8 mouse cellular contexts compared by ENCODE assay signal in the genomic region with DNA sequence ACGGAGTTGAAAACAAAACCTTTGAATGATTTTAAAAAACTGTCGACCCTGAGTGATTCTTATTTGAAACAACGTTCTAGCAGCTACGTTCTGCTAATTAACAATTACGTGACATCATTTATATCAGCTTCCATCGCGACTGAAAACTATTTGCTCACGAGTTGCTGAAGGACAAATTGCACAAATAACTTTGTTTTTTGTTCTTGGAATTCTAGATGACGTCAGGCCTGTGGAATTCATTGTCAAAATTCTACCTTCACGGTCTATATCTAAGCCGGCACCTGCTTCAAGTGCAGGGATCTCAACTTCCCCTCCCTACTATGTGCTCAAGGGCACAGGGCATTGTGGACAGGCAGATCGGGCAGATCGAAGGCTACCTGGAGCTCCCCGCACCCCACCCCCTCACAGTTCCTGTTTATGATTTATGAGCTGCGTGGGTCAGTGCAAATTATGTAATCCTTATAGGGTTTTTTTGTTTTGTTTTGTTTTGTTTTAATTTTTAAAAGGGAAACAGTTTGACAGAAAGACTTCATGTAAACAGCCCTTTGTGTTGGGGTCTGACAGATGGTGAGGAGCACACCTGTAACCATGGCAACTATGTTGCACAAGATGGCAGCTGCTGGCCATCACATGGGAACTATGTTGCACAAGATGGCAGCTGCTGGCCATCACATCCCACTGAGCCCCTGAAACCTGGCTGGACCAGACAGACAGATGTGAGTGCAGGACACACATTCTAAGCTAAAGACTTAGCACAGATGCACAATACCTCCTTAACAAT. TPM values are rescaled to one million over a fixed set of nuclear protein-coding genes. Genes with fewer than 3 reads are reported as not detected.
A peak's percentile ranks its signal among the peaks of the same experiment; 100 is the strongest.
DNase-seq lines count a peak whose midpoint lies in the region; ATAC-seq lines count a peak whose summit lies in the region.

No protein-coding gene starts in this region.

- H3K36me3 ChIP-seq in heart, embryonic 10.5 days: no peaks in the 10 kb centered on the region
- H3K36me3 ChIP-seq in embryonic facial prominence, embryonic 13.5 days: peaks cover 8% of the 10 kb centered on the region; the same call in 1 of the 2 replicates
- H3K36me3 ChIP-seq in midbrain, embryonic 10.5 days: peaks cover 48% of the 10 kb centered on the region

- no peak for ATAC-seq in embryonic facial prominence, embryonic 13.5 days (ENCODE audit: insufficient number of reproducible peaks, insufficient read depth, low FRiP score, low TSS enrichment, low read depth)

- H3K4me3 ChIP-seq in heart, embryonic 10.5 days: no peak overlapping the region
- H3K4me3 ChIP-seq in embryonic facial prominence, embryonic 13.5 days: no peak overlapping the region
- no peak overlapping the region for H3K4me3 ChIP-seq in midbrain, embryonic 10.5 days

- H3K27ac ChIP-seq in heart, embryonic 10.5 days: peak overlapping the region; percentile 90
- peak overlapping the region; percentile 74 for H3K27ac ChIP-seq in embryonic facial prominence, embryonic 13.5 days
- H3K27ac ChIP-seq in midbrain, embryonic 10.5 days (replicated peaks): peak overlapping the region; percentile 43

- no peaks in the 10 kb centered on the region for H3K27me3 ChIP-seq in heart, embryonic 10.5 days (ENCODE audit: insufficient read depth, poor library complexity, severe bottlenecking)
- no peaks in the 10 kb centered on the region for H3K27me3 ChIP-seq in embryonic facial prominence, embryonic 13.5 days
- H3K27me3 ChIP-seq in midbrain, embryonic 10.5 days (ENCODE audit: low read depth, poor library complexity, severe bottlenecking): no peaks in the 10 kb centered on the region

- H3K9ac ChIP-seq in embryonic facial prominence, embryonic 13.5 days: peak overlapping the region; percentile 44; the same call in 1 of the 2 replicates

- 66% methylated on average over 15 of the region's 15 CpGs for WGBS in heart, embryonic 10.5 days
- WGBS in embryonic facial prominence, embryonic 13.5 days: 36% methylated on average over 15 of the region's 15 CpGs
- WGBS in midbrain, embryonic 10.5 days: 87% methylated on average over 15 of the region's 15 CpGs

- peaks cover 61% of the 10 kb centered on the region for H3K4me1 ChIP-seq in heart, embryonic 10.5 days
- peaks cover 65% of the 10 kb centered on the region for H3K4me1 ChIP-seq in embryonic facial prominence, embryonic 13.5 days
- H3K4me1 ChIP-seq in midbrain, embryonic 10.5 days: peaks cover 28% of the 10 kb centered on the region

- H3K9me3 ChIP-seq in heart, embryonic 10.5 days: no peaks in the 10 kb centered on the region
- H3K9me3 ChIP-seq in embryonic facial prominence, embryonic 13.5 days: no peaks in the 10 kb centered on the region
- no peaks in the 10 kb centered on the region for H3K9me3 ChIP-seq in midbrain, embryonic 10.5 days (replicated peaks)

- no peak for DNase-seq in heart, embryonic 10.5 days (ENCODE audit: low spot score)
- no peak for DNase-seq in heart, postnatal 25 days (ENCODE audit: low spot score)
- peak; percentile 44 for DNase-seq in kidney, adult 9 months
- DNase-seq in midbrain, embryonic 10.5 days (ENCODE audit: low spot score): peak; percentile 25
- DNase-seq in urinary bladder, postnatal 4 days (ENCODE audit: low spot score in 2 of 2): no peak
- DNase-seq in cerebellum, postnatal 25 days: no peak
- no peak for DNase-seq in layer of hippocampus, postnatal 36 days

- H3K4me2 ChIP-seq in embryonic facial prominence, embryonic 13.5 days: no peak overlapping the region

- intact Hi-C loops in heart, postnatal 25 days (cut with DNase I): loop anchor here (2.0 kb wide), 1 partner anchor 21 kb away; a partner anchor contains a TSS

RNA-seq across cellular contexts. Expression of a gene that starts 21.2 kb away (rescaled TPM):
- 159 and 166 TPM in 2 replicates for polyA plus RNA-seq in heart, embryonic 10.5 days (2016; fragmentation: Nextera tagmentation; extraction: Ambion mirVana)
- total RNA-seq in heart, postnatal 25 days (2021): 10 to 100 TPM; 21.6 to 23.1 TPM
- polyA plus RNA-seq in embryonic facial prominence, embryonic 13.5 days (2015; fragmentation: Nextera tagmentation; extraction: Ambion mirVana): 92.2 and 100 TPM in 2 replicates
- polyA plus RNA-seq in midbrain, embryonic 10.5 days (2016; fragmentation: Nextera tagmentation; extraction: Ambion mirVana): 117 and 122 TPM in 2 replicates
- 1 to 10 TPM; 4.9 to 5.6 TPM for total RNA-seq in layer of hippocampus, postnatal 36 days (2021)

RNA-seq across cellular contexts. Expression of a gene that starts 57.1 kb away (rescaled TPM):
- 2.6 and 4.8 TPM in 2 replicates for polyA plus RNA-seq in heart, embryonic 10.5 days (2016; fragmentation: Nextera tagmentation; extraction: Ambion mirVana)
- under 1 TPM in 1 of 2 experiments, not detected in 1; 0.14 TPM for total RNA-seq in heart, postnatal 25 days (2021)
- 1.2 and 1.3 TPM in 2 replicates for polyA plus RNA-seq in embryonic facial prominence, embryonic 13.5 days (2015; fragmentation: Nextera tagmentation; extraction: Ambion mirVana)
- polyA plus RNA-seq in midbrain, embryonic 10.5 days (2016; fragmentation: Nextera tagmentation; extraction: Ambion mirVana): 1.5 and 2.3 TPM in 2 replicates
- total RNA-seq in layer of hippocampus, postnatal 36 days (2021): under 1 TPM; 0.20 to 0.27 TPM

Comparison
In these comparisons a context has a peak if more than half of its experiments do, and no peak if none do; other contexts are left out.
1. DNase-seq: peak in kidney, adult 9 months (single experiment) and midbrain, embryonic 10.5 days (single experiment); none in heart, embryonic 10.5 days (single experiment), heart, postnatal 25 days (single experiment), urinary bladder, postnatal 4 days (0 of 2), cerebellum, postnatal 25 days (0 of 2) and layer of hippocampus, postnatal 36 days (0 of 2).
2. Peak in every context shown above with its lines, with median percentiles within 50 percentile points of each other: H3K27ac ChIP-seq.